Mouse (Mus musculus) cerebellum, adult 2 months (tissue): ENCODE results near the gene Rhoj. TPM values are rescaled to one million over a fixed set of nuclear protein-coding genes. Genes with fewer than 3 reads are reported as not detected.
A peak's percentile ranks its signal among the peaks of the same experiment; 100 is the strongest.

ENCODE experiments used
- DNase-seq, 2 experiments: peaks; one replicate each; pipeline ENCODE4 v3.0.0; 2021
- H3K27ac ChIP-seq: fragments of 200-500 bp; 2 replicates; pipeline ENCODE4 v1.5.1; 2012; ENCODE audit warnings: low read length, control low read depth, inconsistent platforms; ENCODE audit not compliant: insufficient read depth
- H3K27me3 ChIP-seq: fragments of 200-500 bp; 2 replicates; pipeline ENCODE4 v1.6.1; 2012; ENCODE audit warnings: inconsistent platforms, mild to moderate bottlenecking, low read length, moderate library complexity; ENCODE audit not compliant: control insufficient read depth, insufficient read depth
- H3K4me1 ChIP-seq: fragments of 200-500 bp; 2 replicates; pipeline ENCODE4 v1.6.1; 2011; ENCODE audit warnings: low read length; ENCODE audit not compliant: control insufficient read depth, insufficient read depth
- H3K4me3 ChIP-seq: fragments of 200-500 bp; replicated peaks from 2 replicates; pipeline ENCODE3; 2011; ENCODE audit warnings: mild to moderate bottlenecking, low read depth, low read length, control low read depth; ENCODE audit not compliant: insufficient read depth
- CTCF ChIP-seq: fragments of 200-500 bp; IDR thresholded peaks from 2 replicates; pipeline ENCODE4 v1.5.1; 2011; ENCODE audit warnings: low read depth, mild to moderate bottlenecking, control low read depth, low read length, moderate library complexity, borderline replicate concordance; ENCODE audit not compliant: insufficient read depth
- POLR2A ChIP-seq: fragments of 200-500 bp; IDR thresholded peaks from 2 replicates; pipeline ENCODE4 v1.6.1; 2011; ENCODE audit warnings: low read length, control low read depth, borderline replicate concordance; ENCODE audit not compliant: insufficient read depth
- WGBS: fragments of 180-500 bp; shearing (Covaris S2); methylation state at CpG from one replicate; pipeline ENCODE4 v1.1.7; 2018; 5-methylcytosine and 5-hydroxymethylcytosine counted together
- polyA plus RNA-seq: library from polyadenylated mRNA; depleted of rRNA; stranded (reverse); fragments of >200 nt; gene quantifications from 2 replicates; pipeline ENCODE4 v1.2.3, GENCODE M21; 2012; rRNA removed

Gene Rhoj
- polyA plus RNA-seq, result 8.2 and 9.1 TPM in 2 replicates

DNA sequence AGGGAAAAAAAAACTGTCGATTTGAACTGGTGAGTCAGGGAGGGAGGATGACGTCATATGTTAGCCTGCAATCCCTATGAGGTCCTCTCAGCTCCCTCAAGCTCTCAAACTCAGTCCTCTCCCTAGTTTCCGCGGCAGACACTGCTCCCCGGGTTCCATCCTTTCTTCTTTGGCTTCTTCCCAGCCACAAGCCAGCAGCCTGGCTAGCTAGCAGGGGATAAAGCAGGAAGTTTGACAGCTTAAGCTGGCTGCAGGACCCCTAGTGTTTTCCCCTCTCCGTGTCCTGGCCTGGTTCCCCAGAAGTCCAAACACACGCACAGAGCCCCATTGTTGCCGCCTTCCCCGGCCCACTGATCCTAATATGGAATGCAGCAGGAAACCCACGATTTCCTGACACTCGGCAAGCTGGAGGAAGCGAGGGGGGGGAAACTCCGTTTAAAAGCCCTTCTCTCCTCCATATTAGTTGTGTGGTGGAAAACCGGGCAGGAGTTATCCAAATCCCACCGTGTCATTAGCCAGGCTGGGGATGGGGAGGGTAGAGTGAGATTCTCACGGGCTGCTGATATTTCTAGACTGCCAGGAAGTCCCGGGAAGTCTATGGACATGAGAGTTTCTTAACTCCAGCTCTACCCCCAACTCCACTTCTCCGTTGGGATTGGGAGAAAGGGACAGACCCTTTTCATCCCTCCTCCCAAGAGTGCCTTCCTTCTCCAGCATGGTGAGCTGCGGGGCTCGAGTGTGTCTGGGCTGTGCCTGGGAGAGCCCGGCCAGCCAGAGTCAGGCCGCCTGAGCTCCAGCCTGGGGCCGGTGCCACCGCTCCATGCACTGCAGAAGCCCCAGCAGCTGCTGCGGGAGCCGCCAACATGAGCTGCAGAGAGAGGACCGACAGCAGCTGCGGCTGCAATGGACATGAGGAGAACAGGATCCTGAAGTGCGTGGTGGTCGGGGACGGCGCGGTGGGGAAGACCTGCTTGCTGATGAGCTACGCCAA is at the start of gene Rhoj:
Rhoj (plus strand) TSS at position 362 of the 991 bp plus-strand sequence.
- under 1% methylated on average over 34 of the region's 34 CpGs for WGBS
- no peak for TF ChIP-seq CTCF
- no peak for TF ChIP-seq POLR2A
- Histone ChIP-seq H3K27ac (no peak within 1 kb of the TSS; the same call in 1 of the 2 replicates), H3K4me3 (peak within 1 kb of the TSS; percentile 48), H3K4me1 (no peaks in the 10 kb centered on the region; the same call in 1 of the 2 replicates), H3K27me3 (no peaks in the 10 kb centered on the region; the same call in 1 of the 2 replicates)
- peak; percentile 59 to 61 for DNase-seq

- Histone ChIP-seq H3K4me1 (no peaks in the 10 kb centered on the region), H3K27ac (no peak overlapping the region), H3K27me3 (no peaks in the 10 kb centered on the region), H3K4me3 (no peak overlapping the region)
- DNase-seq, result no peak
- 32% methylated on average over 4 of the region's 4 CpGs for WGBS
- no peak for TF ChIP-seq POLR2A
- TF ChIP-seq CTCF, result no peak
Measured at GRCm38 (mm10) chr12:75271726-75272125, 36.4 kb upstream of the Rhoj start.

DNA sequence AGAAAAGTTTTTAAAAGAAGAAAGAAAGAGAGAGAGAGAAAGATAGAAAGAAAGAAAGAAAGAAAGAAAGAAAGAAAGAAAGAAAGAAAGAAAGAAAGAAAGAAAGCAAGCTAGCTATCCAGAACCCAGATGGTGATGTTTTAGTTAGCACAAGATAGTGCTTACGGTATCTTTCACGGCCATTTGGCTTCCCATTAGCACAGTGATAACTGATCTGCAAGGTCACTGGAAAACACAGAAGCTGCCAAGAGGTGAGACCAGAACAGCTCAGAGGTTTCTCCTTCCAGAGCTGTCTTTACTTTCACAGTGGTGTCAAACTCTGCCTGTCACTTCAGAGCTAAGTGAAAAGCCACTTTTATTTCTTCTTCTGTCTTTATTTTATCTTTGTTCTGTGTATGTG is 32.4 kb upstream of the Rhoj start:
- TF ChIP-seq CTCF (no peak), POLR2A (no peak)
- Histone ChIP-seq H3K4me3 (no peak overlapping the region), H3K4me1 (no peaks in the 10 kb centered on the region), H3K27me3 (no peaks in the 10 kb centered on the region), H3K27ac (no peak overlapping the region)
- no peak for DNase-seq
- 73% methylated on average over 2 of the region's 2 CpGs for WGBS

GRCm38 (mm10) chr12:75277425-75277824 is 30.7 kb upstream of the Rhoj start:
- TF ChIP-seq CTCF, result no peak
- TF ChIP-seq POLR2A, result no peak
- H3K4me1 ChIP-seq, result no peaks in the 10 kb centered on the region
- no peak overlapping the region for H3K4me3 ChIP-seq
- DNase-seq, result no peak
- WGBS, result 100% methylated on average over 2 of the region's 2 CpGs
- no peak overlapping the region for H3K27ac ChIP-seq
- H3K27me3 ChIP-seq, result no peaks in the 10 kb centered on the region

DNA sequence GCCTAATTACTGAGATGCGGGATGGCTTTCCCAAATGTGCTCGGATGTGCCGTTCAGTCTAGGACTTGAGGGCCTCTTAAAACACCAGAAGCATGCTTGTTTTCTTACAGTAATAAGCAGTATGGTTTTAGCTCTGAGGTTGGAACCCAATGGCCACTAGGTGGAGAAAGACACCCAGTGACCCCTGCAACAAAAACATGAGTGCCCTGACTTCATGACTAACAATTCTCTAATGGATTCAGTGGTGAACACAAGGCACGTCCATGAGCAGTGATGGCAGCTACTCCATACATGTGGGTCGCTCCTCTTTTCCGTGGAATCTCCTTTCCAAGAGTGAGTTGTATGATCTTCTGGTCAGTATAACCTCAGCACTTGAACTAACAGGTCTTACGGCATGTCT is 27.6 kb upstream of the Rhoj start:
- Histone ChIP-seq H3K27me3 (no peaks in the 10 kb centered on the region), H3K27ac (no peak overlapping the region), H3K4me1 (no peaks in the 10 kb centered on the region), H3K4me3 (no peak overlapping the region)
- peak; percentile 6 to 11 for DNase-seq
- 73% methylated on average over 7 of the region's 7 CpGs for whole genome bisulfite sequencing
- TF ChIP-seq CTCF (peak; percentile 58), POLR2A (no peak)

- DNase-seq, result no peak
- H3K4me3 ChIP-seq, result no peak overlapping the region
- no peak overlapping the region for H3K27ac ChIP-seq
- no peaks in the 10 kb centered on the region for H3K4me1 ChIP-seq
- no peaks in the 10 kb centered on the region for H3K27me3 ChIP-seq
- 39% methylated on average over 2 of the region's 2 CpGs for WGBS
- no peak for TF ChIP-seq POLR2A
- TF ChIP-seq CTCF, result no peak
Measured at GRCm38 (mm10) chr12:75283226-75283625, 24.9 kb upstream of the Rhoj start.

DNA sequence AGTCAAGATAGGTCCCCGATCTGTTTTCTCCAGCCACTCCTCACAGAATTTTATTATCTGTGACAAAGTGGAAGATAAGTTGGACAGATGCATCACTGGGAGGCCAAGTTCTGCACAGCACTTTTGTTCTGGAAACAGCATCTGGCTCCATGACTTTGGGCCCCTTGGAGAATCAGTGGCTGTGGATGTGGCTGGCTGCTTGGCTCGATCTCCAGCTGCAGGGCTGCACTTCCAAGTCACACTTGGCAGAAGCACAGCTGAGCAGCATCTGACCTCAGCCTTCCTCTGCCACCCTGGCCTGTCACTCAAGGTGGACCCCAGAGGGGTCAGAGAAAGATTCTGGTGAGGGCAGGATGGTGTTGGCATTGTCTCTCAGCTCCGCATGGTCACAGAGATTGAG is 22.0 kb upstream of the Rhoj start:
- Histone ChIP-seq H3K4me3 (no peak overlapping the region), H3K27me3 (no peaks in the 10 kb centered on the region), H3K27ac (no peak overlapping the region), H3K4me1 (no peaks in the 10 kb centered on the region)
- no peak for TF ChIP-seq POLR2A
- TF ChIP-seq CTCF, result no peak
- 40% methylated on average over 3 of the region's 3 CpGs for WGBS
- no peak for DNase-seq

DNA sequence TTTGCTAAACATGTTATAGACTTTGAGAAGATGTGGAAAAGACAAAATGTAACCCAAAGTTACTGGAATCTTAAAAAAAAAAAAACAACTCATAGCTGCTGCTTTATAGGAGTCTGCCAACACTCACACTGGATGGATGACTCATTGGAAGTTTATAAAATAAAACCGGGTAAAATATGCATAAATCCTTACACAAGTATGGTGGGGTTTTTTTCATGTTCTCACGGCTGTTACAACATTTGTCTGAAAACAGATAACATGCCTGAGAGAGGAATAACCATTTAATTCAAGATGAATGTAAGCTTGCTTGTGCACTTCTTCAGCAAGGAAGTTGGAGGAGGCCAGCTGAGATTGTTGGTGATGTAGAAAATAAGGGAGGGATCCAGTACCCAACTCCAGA is 17.6 kb upstream of the Rhoj start:
- Histone ChIP-seq H3K27ac (no peak overlapping the region), H3K4me1 (no peaks in the 10 kb centered on the region), H3K4me3 (no peak overlapping the region), H3K27me3 (no peaks in the 10 kb centered on the region)
- 79% methylated on average over 2 of the region's 2 CpGs for WGBS
- TF ChIP-seq POLR2A, result no peak
- TF ChIP-seq CTCF, result no peak
- no peak for DNase-seq
